In genomic region chr6:8663092-8663740, GRCm38 (mm10) we compare ENCODE assay signal across 20 mouse cellular contexts.
DNase-seq lines count a peak whose midpoint lies in the region; ATAC-seq and TF ChIP-seq lines count a peak whose summit lies in the region.
"Had no signal": no experiment of that assay in that cellular context is flagged by ENCODE, and none has a peak within 500 bp of the region (broad histone marks: within the 10 kb centered on the region; RNA-seq: fewer than 3 reads in every experiment).

No protein-coding gene starts in this region.

- no peak for DNase-seq in forebrain, embryonic 11.5 days (ENCODE audit: low spot score)
- DNase-seq in kidney, postnatal 0 days (ENCODE audit: low spot score), result peak; percentile 55
- no peak for DNase-seq in kidney, adult 18-20 months
- DNase-seq in embryonic facial prominence, embryonic 10.5 days (ENCODE audit: low spot score), result no peak
- DNase-seq in forelimb bud, embryonic 11.5 days (ENCODE audit: low read depth, low spot score), result peak; percentile 32
- DNase-seq in gastrocnemius, postnatal 14 days, result no peak
- no peak for DNase-seq in urinary bladder, postnatal 25 days (ENCODE audit: low spot score)
- DNase-seq: adrenal gland, postnatal 14 days; cerebellum, adult 8-10 months; cerebellum, postnatal 36 days; embryo, embryonic 11 days; gastrocnemius, postnatal 10 days; kidney, adult 11 months; kidney, postnatal 36 days; thymus, adult 18-20 months; thymus, postnatal 36 days had no signal

- no peaks in the 10 kb centered on the region for H3K27me3 ChIP-seq in forebrain, embryonic 11.5 days (ENCODE audit: control insufficient read depth, insufficient read depth, low read length)
- no peaks in the 10 kb centered on the region for H3K27me3 ChIP-seq in forebrain, embryonic 13.5 days
- no peaks in the 10 kb centered on the region for H3K27me3 ChIP-seq in kidney, postnatal 0 days (ENCODE audit: insufficient read depth, low read length)
- H3K27me3 ChIP-seq in embryonic facial prominence, embryonic 10.5 days (replicated peaks; ENCODE audit: low read depth, poor library complexity, severe bottlenecking), result no peaks in the 10 kb centered on the region
- H3K27me3 ChIP-seq: neural tube, embryonic 15.5 days had no signal

- H3K27ac ChIP-seq in forebrain, embryonic 11.5 days (ENCODE audit: low read depth, low read length), result no peak overlapping the region
- no peak overlapping the region for H3K27ac ChIP-seq in forebrain, embryonic 13.5 days
- H3K27ac ChIP-seq in kidney, postnatal 0 days, result peak overlapping the region; percentile 54; the same call in 1 of the 2 replicates
- H3K27ac ChIP-seq in embryonic facial prominence, embryonic 10.5 days (replicated peaks), result peak overlapping the region; percentile 65
- H3K27ac ChIP-seq: neural tube, embryonic 15.5 days had no signal

- no peak for TF ChIP-seq CTCF in kidney, postnatal 0 days (IDR thresholded peaks at IDR 0.05; ENCODE audit: low read depth)

- no peak overlapping the region for H3K9ac ChIP-seq in forebrain, embryonic 11.5 days (ENCODE audit: low read length)
- no peak overlapping the region for H3K9ac ChIP-seq in forebrain, embryonic 13.5 days
- H3K9ac ChIP-seq in kidney, postnatal 0 days (ENCODE audit: low read depth, low read length), result no peak overlapping the region
- H3K9ac ChIP-seq: neural tube, embryonic 15.5 days had no signal

- ATAC-seq in forebrain, embryonic 11.5 days (replicated peaks; ENCODE audit: low FRiP score), result 0 out of 2 replicates have a peak, but pooled peaks have one; percentile 15
- ATAC-seq in forebrain, embryonic 13.5 days, result no peak
- ATAC-seq in kidney, postnatal 0 days (replicated peaks; ENCODE audit: low FRiP score, low read depth), result no peak

- intact Hi-C loops in gastrocnemius, postnatal 14 days (cut with DNase I; ENCODE audit: low total_unique reads), result no loop called here

- H3K4me1 ChIP-seq in forebrain, embryonic 11.5 days (replicated peaks; ENCODE audit: control insufficient read depth, insufficient read depth, low read length), result peaks cover 10% of the 10 kb centered on the region
- peaks cover 25% of the 10 kb centered on the region for H3K4me1 ChIP-seq in forebrain, embryonic 13.5 days
- H3K4me1 ChIP-seq in kidney, postnatal 0 days (replicated peaks; ENCODE audit: insufficient read depth, low read length), result no peaks in the 10 kb centered on the region
- H3K4me1 ChIP-seq in embryonic facial prominence, embryonic 10.5 days, result peaks cover 49% of the 10 kb centered on the region

- WGBS in forebrain, embryonic 11.5 days, result 62% methylated on average over 3 of the region's 3 CpGs
- WGBS in forebrain, embryonic 13.5 days, result 42% methylated on average over 3 of the region's 3 CpGs
- WGBS in kidney, postnatal 0 days, result 61% methylated on average over 3 of the region's 3 CpGs
- WGBS in embryonic facial prominence, embryonic 10.5 days, result 56% methylated on average over 3 of the region's 3 CpGs

- no peak overlapping the region for H3K4me2 ChIP-seq in forebrain, embryonic 11.5 days (ENCODE audit: low read depth, low read length, severe bottlenecking)
- no peak overlapping the region for H3K4me2 ChIP-seq in forebrain, embryonic 13.5 days
- no peak overlapping the region for H3K4me2 ChIP-seq in kidney, postnatal 0 days (ENCODE audit: low read length)
- H3K4me2 ChIP-seq: heart, embryonic 11.5 days; midbrain, embryonic 11.5 days; neural tube, embryonic 15.5 days had no signal

- H3K36me3 ChIP-seq in forebrain, embryonic 11.5 days (ENCODE audit: control insufficient read depth, insufficient read depth, low read length), result no peaks in the 10 kb centered on the region
- H3K36me3 ChIP-seq in forebrain, embryonic 13.5 days (ENCODE audit: poor library complexity, severe bottlenecking), result no peaks in the 10 kb centered on the region
- no peaks in the 10 kb centered on the region for H3K36me3 ChIP-seq in kidney, postnatal 0 days (ENCODE audit: insufficient read depth, low read length)
- no peaks in the 10 kb centered on the region for H3K36me3 ChIP-seq in embryonic facial prominence, embryonic 10.5 days (replicated peaks)
- H3K36me3 ChIP-seq: neural tube, embryonic 15.5 days had no signal

- H3K9me3 ChIP-seq in forebrain, embryonic 11.5 days (ENCODE audit: control insufficient read depth, low read length), result no peaks in the 10 kb centered on the region
- H3K9me3 ChIP-seq in forebrain, embryonic 13.5 days (replicated peaks), result no peaks in the 10 kb centered on the region
- no peaks in the 10 kb centered on the region for H3K9me3 ChIP-seq in kidney, postnatal 0 days (replicated peaks; ENCODE audit: low read length)
- H3K9me3 ChIP-seq in embryonic facial prominence, embryonic 10.5 days, result no peaks in the 10 kb centered on the region
- H3K9me3 ChIP-seq: neural tube, embryonic 15.5 days had no signal

- H3K4me3 ChIP-seq in forebrain, embryonic 11.5 days (ENCODE audit: low read depth, low read length), result no peak overlapping the region
- H3K4me3 ChIP-seq in forebrain, embryonic 13.5 days, result no peak overlapping the region
- H3K4me3 ChIP-seq in kidney, postnatal 0 days (replicated peaks; ENCODE audit: low read depth, low read length), result no peak overlapping the region
- H3K4me3 ChIP-seq in embryonic facial prominence, embryonic 10.5 days, result no peak overlapping the region
- H3K4me3 ChIP-seq: neural tube, embryonic 15.5 days had no signal

Comparison
In these comparisons a context has a peak if more than half of its experiments do, and no peak if none do; other contexts are left out.
1. DNase-seq: peak in kidney, postnatal 0 days (single experiment) and forelimb bud, embryonic 11.5 days (single experiment); none in forebrain, embryonic 11.5 days (single experiment), kidney, adult 18-20 months (single experiment), embryonic facial prominence, embryonic 10.5 days (single experiment), gastrocnemius, postnatal 14 days (single experiment) and urinary bladder, postnatal 25 days (single experiment).
2. H3K27ac ChIP-seq: peak in kidney, postnatal 0 days (single experiment) and embryonic facial prominence, embryonic 10.5 days (single experiment); none in forebrain, embryonic 11.5 days (single experiment) and forebrain, embryonic 13.5 days (single experiment).